Mouse (Mus musculus) liver, embryonic 14.5 days (tissue): Measurements from ENCODE around the gene Mbnl1.

ENCODE experiments used
- CTCF ChIP-seq: IDR thresholded peaks from 2 replicates; pipeline ENCODE4 v1.5.1; 2016; ENCODE audit warnings: antibody characterized with exemption, low read depth, control low read depth
- EP300 ChIP-seq: IDR thresholded peaks from 2 replicates; pipeline ENCODE4 v1.6.1; 2016; ENCODE audit warnings: antibody characterized with exemption, low read depth

- TF ChIP-seq CTCF (no peak), EP300 (no peak)
Measured at GRCm38 (mm10) chr3:60519337-60519736, 46.7 kb downstream of the Mbnl1 start.
